In genomic region chr2:180805966-180806365, GRCm38 (mm10) we compare ENCODE assay signal across 10 mouse cellular contexts. TPM values are rescaled to one million over a fixed set of nuclear protein-coding genes. Genes with fewer than 3 reads are reported as not detected.
A peak's percentile ranks its signal among the peaks of the same experiment; 100 is the strongest.
DNase-seq lines count a peak whose midpoint lies in the region; ATAC-seq lines count a peak whose summit lies in the region.
"Had no signal": no experiment of that assay in that cellular context is flagged by ENCODE, and none has a peak within 500 bp of the region (broad histone marks: within the 10 kb centered on the region; RNA-seq: fewer than 3 reads in every experiment).

No protein-coding gene starts in this region.

- ATAC-seq in hindbrain, embryonic 15.5 days (ENCODE audit: low FRiP score, low read depth), result peak; percentile 54; the same call in 1 of the 2 replicates
- ATAC-seq in midbrain, embryonic 16.5 days, result peak; percentile 80
- ATAC-seq in monocyte, adult 5-6 weeks (replicated peaks; ENCODE audit: insufficient number of reproducible peaks, low FRiP score, low TSS enrichment, poor library complexity, severe bottlenecking), result no peak

- peak; percentile 18 for DNase-seq in lung, postnatal 10 days
- no peak for DNase-seq in lung, postnatal 25 days (ENCODE audit: low spot score)
- peak; percentile 6 for DNase-seq in adrenal gland, adult 8-10 months
- DNase-seq in embryo, embryonic 10 days (ENCODE audit: low spot score), result peak; percentile 41
- DNase-seq in ovary, postnatal 14 days (ENCODE audit: low spot score), result no peak

- H3K4me1 ChIP-seq in hindbrain, embryonic 15.5 days (replicated peaks), result peaks cover 7% of the 10 kb centered on the region
- no peaks in the 10 kb centered on the region for H3K4me1 ChIP-seq in midbrain, embryonic 16.5 days (ENCODE audit: control insufficient read depth, insufficient read depth, low read length)
- H3K4me1 ChIP-seq: limb, embryonic 15.5 days had no signal

- H3K36me3 ChIP-seq in hindbrain, embryonic 15.5 days, result no peaks in the 10 kb centered on the region
- no peaks in the 10 kb centered on the region for H3K36me3 ChIP-seq in midbrain, embryonic 16.5 days (ENCODE audit: control insufficient read depth, insufficient read depth, low read length)
- H3K36me3 ChIP-seq: limb, embryonic 15.5 days had no signal

- no peak overlapping the region for H3K4me2 ChIP-seq in hindbrain, embryonic 15.5 days
- no peak overlapping the region for H3K4me2 ChIP-seq in midbrain, embryonic 16.5 days (ENCODE audit: low read length)
- H3K4me2 ChIP-seq: limb, embryonic 15.5 days had no signal

- H3K27me3 ChIP-seq in hindbrain, embryonic 15.5 days, result no peaks in the 10 kb centered on the region
- no peaks in the 10 kb centered on the region for H3K27me3 ChIP-seq in midbrain, embryonic 16.5 days (ENCODE audit: control insufficient read depth, insufficient read depth, low read depth, low read length)

- no peak overlapping the region for H3K4me3 ChIP-seq in hindbrain, embryonic 15.5 days
- H3K4me3 ChIP-seq in midbrain, embryonic 16.5 days (ENCODE audit: low read depth, low read length), result no peak overlapping the region
- H3K4me3 ChIP-seq: limb, embryonic 15.5 days had no signal

- no peaks in the 10 kb centered on the region for H3K9me3 ChIP-seq in hindbrain, embryonic 15.5 days
- no peaks in the 10 kb centered on the region for H3K9me3 ChIP-seq in midbrain, embryonic 16.5 days (replicated peaks; ENCODE audit: control insufficient read depth, low read length, poor library complexity, severe bottlenecking)
- H3K9me3 ChIP-seq: limb, embryonic 15.5 days had no signal

- H3K27ac ChIP-seq in hindbrain, embryonic 15.5 days (replicated peaks), result no peak overlapping the region
- no peak overlapping the region for H3K27ac ChIP-seq in midbrain, embryonic 16.5 days (ENCODE audit: low read length)
- H3K27ac ChIP-seq: limb, embryonic 15.5 days had no signal

- H3K9ac ChIP-seq in hindbrain, embryonic 15.5 days, result no peak overlapping the region
- no peak overlapping the region for H3K9ac ChIP-seq in midbrain, embryonic 16.5 days (ENCODE audit: low read depth, low read length)
- H3K9ac ChIP-seq: limb, embryonic 15.5 days had no signal

- 56% methylated on average over 1 of the region's 1 CpGs for WGBS in hindbrain, embryonic 15.5 days
- 32% methylated on average over 1 of the region's 1 CpGs for WGBS in midbrain, embryonic 16.5 days

RNA-seq across cellular contexts. Expression of gene Bhlhe23, which starts 29.3 kb away (rescaled TPM):
- total RNA-seq in adrenal gland, adult 8-10 months (2022), result not detected
- polyA plus RNA-seq in hindbrain, embryonic 15.5 days (2015; fragmentation: Nextera tagmentation; extraction: Ambion mirVana), result 0.73 and 5.2 TPM in 2 replicates
- polyA plus RNA-seq in midbrain, embryonic 16.5 days (2015; fragmentation: Nextera tagmentation; extraction: Ambion mirVana), result 10.1 and 10.4 TPM in 2 replicates
- not detected in 3 replicates for total RNA-seq in monocyte, adult 5-6 weeks (2017)
- polyA plus RNA-seq: embryonic facial prominence, embryonic 14.5 days; limb, embryonic 15.5 days had no signal

Comparison
In these comparisons a context has a peak if more than half of its experiments do, and no peak if none do; other contexts are left out.
1. DNase-seq: peak in lung, postnatal 10 days (single experiment), adrenal gland, adult 8-10 months (single experiment) and embryo, embryonic 10 days (single experiment); none in lung, postnatal 25 days (single experiment) and ovary, postnatal 14 days (single experiment).